Comparison of ENCODE assay signal across 8 mouse cellular contexts in the genomic region with DNA sequence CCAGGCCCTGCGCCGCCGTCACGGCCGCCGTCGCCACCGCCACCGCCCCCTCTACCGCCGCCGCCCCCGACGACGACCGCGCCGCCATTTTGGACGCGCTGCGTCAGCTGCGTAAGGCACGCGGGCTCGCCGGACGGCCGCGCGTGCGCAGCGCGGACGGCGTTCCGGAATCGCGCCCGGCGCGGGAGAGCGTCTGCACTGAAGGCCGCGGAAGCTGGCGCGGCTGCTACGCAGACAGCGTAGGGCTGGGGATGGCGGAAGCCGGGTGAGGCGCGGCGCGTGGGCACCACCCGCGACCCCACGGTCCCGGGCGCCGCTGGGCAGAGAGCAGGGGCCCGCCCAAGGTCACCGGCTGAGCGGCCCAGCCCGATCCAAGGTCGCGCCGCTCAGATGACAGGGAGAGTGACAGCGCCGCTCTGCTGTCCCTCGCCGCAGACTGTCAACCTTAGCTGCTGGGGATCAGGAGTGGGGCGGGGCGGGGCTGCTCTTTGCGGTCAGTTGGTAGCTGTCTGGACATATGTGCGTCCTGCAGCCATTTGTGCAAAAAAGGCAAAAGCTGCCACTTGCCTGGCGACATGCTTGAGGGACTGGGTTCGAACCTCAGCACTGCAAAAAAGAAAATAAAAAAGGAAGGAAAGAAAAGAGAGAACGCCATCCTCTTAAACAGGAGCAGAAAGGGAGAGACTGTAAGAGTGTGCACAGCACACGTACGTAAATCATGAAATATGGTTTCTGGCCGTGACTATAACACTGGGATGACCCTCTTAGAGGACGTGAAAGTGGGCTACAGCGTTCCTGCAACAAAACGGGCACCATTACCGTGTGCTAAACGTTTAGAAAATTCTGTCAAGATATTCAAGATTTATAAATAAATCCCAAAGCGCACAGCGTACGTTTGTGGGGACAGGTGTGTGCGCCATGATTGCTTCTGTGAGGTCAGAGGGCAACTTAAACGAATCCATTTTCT. TPM values are rescaled to one million over a fixed set of nuclear protein-coding genes. Genes with fewer than 3 reads are reported as not detected.
DNase-seq lines count a peak whose midpoint lies in the region; ATAC-seq and TF ChIP-seq lines count a peak whose summit lies in the region.

Gene Nudt3 (minus strand): TSS at position 136 of the 967 bp plus-strand sequence.

- WGBS in hindbrain, embryonic 11.5 days: 9% methylated on average over 84 of the region's 91 CpGs
- WGBS in lung, postnatal 0 days: 5% methylated on average over 81 of the region's 91 CpGs

- peak within 1 kb of the TSS; percentile 99 for H3K9ac ChIP-seq in hindbrain, embryonic 11.5 days (ENCODE audit: low read depth, low read length)
- peak within 1 kb of the TSS; percentile 75 for H3K9ac ChIP-seq in lung, postnatal 0 days (replicated peaks; ENCODE audit: low read depth)

- ATAC-seq in Patski: peak; percentile 64
- peak; percentile 89 for ATAC-seq in hindbrain, embryonic 11.5 days (ENCODE audit: low FRiP score)
- peak; percentile 97 for ATAC-seq in lung, postnatal 0 days

- no peaks in the 10 kb centered on the region for H3K36me3 ChIP-seq in hindbrain, embryonic 11.5 days (ENCODE audit: control insufficient read depth, insufficient read depth, low read length)
- H3K36me3 ChIP-seq in lung, postnatal 0 days (ENCODE audit: insufficient read depth, low read length): no peaks in the 10 kb centered on the region

- H3K27me3 ChIP-seq in Patski: no peaks in the 10 kb centered on the region
- H3K27me3 ChIP-seq in hindbrain, embryonic 11.5 days (ENCODE audit: control insufficient read depth, insufficient read depth, low read length): no peaks in the 10 kb centered on the region
- H3K27me3 ChIP-seq in lung, postnatal 0 days (replicated peaks; ENCODE audit: insufficient read depth, low read length): no peaks in the 10 kb centered on the region

- H3K4me1 ChIP-seq in hindbrain, embryonic 11.5 days (replicated peaks; ENCODE audit: control insufficient read depth, insufficient read depth, low read length): peaks cover 9% of the 10 kb centered on the region
- H3K4me1 ChIP-seq in lung, postnatal 0 days (ENCODE audit: insufficient read depth, low read depth, low read length): peaks cover 5% of the 10 kb centered on the region; the same call in 1 of the 2 replicates

- in situ Hi-C loops in Patski (cut with MboI; ENCODE audit: low pct_unique_long_range_greater_than_20kb): no loop called here

- no peak for TF ChIP-seq CTCF in Patski (IDR thresholded peaks at IDR 0.05)
- no peak for TF ChIP-seq CTCF in lung, postnatal 0 days (IDR thresholded peaks at IDR 0.05)

- POLR2A ChIA-PET in Patski (lab: Charles Lee): interaction anchor here (0.6 to 1.4 kb wide), 5 partner anchors 11 to 149 kb away, joined by 3 to 5 read pairs (median 3); no protein-coding TSS in a partner anchor

- TF ChIP-seq EP300 in lung, postnatal 0 days (IDR thresholded peaks at IDR 0.05): no peak

- H3K9me3 ChIP-seq in hindbrain, embryonic 11.5 days (ENCODE audit: control insufficient read depth, low read length): no peaks in the 10 kb centered on the region
- H3K9me3 ChIP-seq in lung, postnatal 0 days (ENCODE audit: low read length): no peaks in the 10 kb centered on the region

- CTCF ChIA-PET in Patski (lab: Charles Lee): interaction anchor here (1.8 to 2.0 kb wide), 2 partner anchors 31 to 89 kb away, joined by 4 to 7 read pairs; no protein-coding TSS in a partner anchor

- no peak for DNase-seq in Patski (ENCODE audit: low read depth, low spot score)
- peak; percentile 95 to 96 for DNase-seq in cerebellum, postnatal 10 days
- peak; percentile 77 to 88 for DNase-seq in frontal cortex, postnatal 10 days (ENCODE audit: low spot score in 2 of 2)
- peak; percentile 96 for DNase-seq in hindbrain, embryonic 11.5 days (ENCODE audit: low spot score)
- peak; percentile 87 for DNase-seq in layer of hippocampus, adult 9-11 months
- peak; percentile 96 for DNase-seq in lung, postnatal 0 days (ENCODE audit: low spot score)
- DNase-seq in ovary, postnatal 10 days (ENCODE audit: low spot score): peak; percentile 71
- peak; percentile 96 for DNase-seq in thymus, postnatal 0 days (ENCODE audit: low spot score)

- H3K4me2 ChIP-seq in hindbrain, embryonic 11.5 days (replicated peaks; ENCODE audit: low read depth, low read length): peak within 1 kb of the TSS; percentile 67
- H3K4me2 ChIP-seq in lung, postnatal 0 days (replicated peaks; ENCODE audit: low read depth, low read length): peak within 1 kb of the TSS; percentile 62

- H3K4me3 ChIP-seq in hindbrain, embryonic 11.5 days (ENCODE audit: low read depth, low read length): peak within 1 kb of the TSS; percentile 99
- peak within 1 kb of the TSS; percentile 76 for H3K4me3 ChIP-seq in lung, postnatal 0 days (ENCODE audit: low read depth, low read length)

- H3K27ac ChIP-seq in hindbrain, embryonic 11.5 days (ENCODE audit: low read depth, low read length): peak within 1 kb of the TSS; percentile 99
- H3K27ac ChIP-seq in lung, postnatal 0 days (ENCODE audit: low read length): peak within 1 kb of the TSS; percentile 84

RNA-seq across cellular contexts. Expression of gene Nudt3, which starts in this region (rescaled TPM):
- polyA plus RNA-seq in Patski (2021): 196 TPM
- polyA plus RNA-seq in hindbrain, embryonic 11.5 days (2014; fragmentation: Nextera tagmentation; extraction: Ambion mirVana): 53.3 and 61.2 TPM in 2 replicates
- 47.6 and 54.1 TPM in 2 replicates for polyA plus RNA-seq in lung, postnatal 0 days (2015; fragmentation: Nextera tagmentation; extraction: Ambion mirVana)
- 80.5 and 87.8 TPM in 2 replicates for polyA plus RNA-seq in thymus, postnatal 0 days (2015; fragmentation: Nextera tagmentation; extraction: Ambion mirVana)
